Mouse (Mus musculus) hindbrain, embryonic 15.5 days (tissue): Measurements from ENCODE around the gene Fbxw5. TPM values are rescaled to one million over a fixed set of nuclear protein-coding genes. Genes with fewer than 3 reads are reported as not detected.
"Not testable (repeated sequence)": the region's sequence is repeated elsewhere in the genome, so short reads cannot be mapped to it uniquely, and the experiment has no call there.

Experiments used
- ATAC-seq: fragments of 200-750 bp; cut with Nextera tagmentation; 2 replicates; pipeline ENCODE4 v1.8.0; 2017; ENCODE audit warnings: low read depth, moderate number of reproducible peaks, moderate TSS enrichment; ENCODE audit not compliant: low FRiP score
- H3K27ac ChIP-seq: fragments of 300-500 bp; sonication (generic); replicated peaks from 2 replicates; pipeline ENCODE4 v1.5.1; 2015; ENCODE audit warnings: mild to moderate bottlenecking, inconsistent platforms
- H3K27me3 ChIP-seq: fragments of 300-500 bp; sonication (generic); 2 replicates; pipeline ENCODE4 v1.6.1; 2015; ENCODE audit warnings: control low read depth, inconsistent platforms
- H3K36me3 ChIP-seq: fragments of 300-500 bp; sonication (generic); 2 replicates; pipeline ENCODE4 v1.6.1; 2015; ENCODE audit warnings: control low read depth, inconsistent platforms
- H3K4me1 ChIP-seq: fragments of 300-500 bp; sonication (generic); replicated peaks from 2 replicates; pipeline ENCODE4 v1.6.1; 2015; ENCODE audit warnings: control low read depth, inconsistent platforms
- H3K4me2 ChIP-seq: fragments of 300-500 bp; sonication (generic); 2 replicates; pipeline ENCODE4 v1.6.1; 2015; ENCODE audit warnings: moderate library complexity, mild to moderate bottlenecking, inconsistent platforms
- H3K4me3 ChIP-seq: fragments of 300-500 bp; sonication (generic); 2 replicates; pipeline ENCODE4 v1.5.1; 2015; ENCODE audit warnings: mild to moderate bottlenecking, inconsistent platforms
- H3K9ac ChIP-seq: fragments of 300-500 bp; sonication (generic); 2 replicates; pipeline ENCODE4 v1.6.1; 2015; ENCODE audit warnings: inconsistent platforms
- H3K9me3 ChIP-seq: fragments of 300-500 bp; sonication (generic); 2 replicates; pipeline ENCODE4 v1.6.1; 2016; ENCODE audit warnings: control low read depth, inconsistent platforms
- WGBS: fragments of 180-500 bp; shearing (Covaris S2); methylation state at CpG from one replicate; pipeline ENCODE4 v1.1.7; 2015; 5-methylcytosine and 5-hydroxymethylcytosine counted together
- polyA plus RNA-seq: library from polyadenylated mRNA; unstranded; fragments of >200 nt; fragmentation: Nextera tagmentation; extraction: Ambion mirVana; gene quantifications from 2 replicates; pipeline ENCODE4 v1.2.1, GENCODE M21; 2015

The Fbxw5 gene
- polyA plus RNA-seq, 1 experiment from 2014 or later: 143 TPM

DNA sequence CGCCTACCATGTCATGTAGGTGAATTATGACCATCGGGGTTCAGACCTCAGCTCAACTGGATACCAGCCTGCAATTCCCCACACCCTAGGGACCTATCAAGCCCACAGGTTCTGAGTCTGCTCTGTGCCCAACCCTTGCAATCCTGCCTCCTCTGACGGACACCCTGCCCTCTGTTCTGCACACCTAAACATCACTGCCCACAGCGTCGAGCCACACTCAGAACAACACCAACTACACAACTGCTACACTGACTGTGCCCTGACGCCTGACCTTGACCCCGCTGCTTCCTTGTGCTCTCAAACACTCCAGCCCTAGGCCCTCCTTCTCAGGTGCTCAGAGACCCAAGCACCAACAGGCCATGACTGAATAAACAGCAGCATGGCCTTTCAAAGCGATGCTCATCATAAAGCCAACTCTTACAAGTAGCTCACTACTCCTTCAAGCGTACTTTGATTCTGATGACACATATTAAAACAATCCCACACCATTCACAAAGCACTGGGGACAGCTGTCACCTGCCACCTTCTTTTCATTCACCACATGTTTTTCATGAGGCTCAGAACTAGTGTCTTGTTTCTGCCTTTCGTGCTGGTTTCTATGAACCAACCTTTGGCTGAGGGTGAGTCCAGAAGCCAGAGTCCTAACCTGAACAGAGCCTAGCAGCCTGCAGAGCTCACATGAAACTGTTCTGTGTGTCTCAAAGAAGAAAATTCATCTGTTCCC is 41.3 kb downstream of the Fbxw5 start:
- Histone ChIP-seq H3K4me2 (no peak overlapping the region), H3K9ac (no peak overlapping the region), H3K27me3 (no peaks in the 10 kb centered on the region), H3K4me1 (peaks cover 10% of the 10 kb centered on the region), H3K9me3 (no peaks in the 10 kb centered on the region), H3K27ac (no peak overlapping the region), H3K4me3 (no peak overlapping the region), H3K36me3 (no peaks in the 10 kb centered on the region)
- 85% methylated on average over 10 of the region's 10 CpGs for WGBS
- no peak for ATAC-seq

DNA sequence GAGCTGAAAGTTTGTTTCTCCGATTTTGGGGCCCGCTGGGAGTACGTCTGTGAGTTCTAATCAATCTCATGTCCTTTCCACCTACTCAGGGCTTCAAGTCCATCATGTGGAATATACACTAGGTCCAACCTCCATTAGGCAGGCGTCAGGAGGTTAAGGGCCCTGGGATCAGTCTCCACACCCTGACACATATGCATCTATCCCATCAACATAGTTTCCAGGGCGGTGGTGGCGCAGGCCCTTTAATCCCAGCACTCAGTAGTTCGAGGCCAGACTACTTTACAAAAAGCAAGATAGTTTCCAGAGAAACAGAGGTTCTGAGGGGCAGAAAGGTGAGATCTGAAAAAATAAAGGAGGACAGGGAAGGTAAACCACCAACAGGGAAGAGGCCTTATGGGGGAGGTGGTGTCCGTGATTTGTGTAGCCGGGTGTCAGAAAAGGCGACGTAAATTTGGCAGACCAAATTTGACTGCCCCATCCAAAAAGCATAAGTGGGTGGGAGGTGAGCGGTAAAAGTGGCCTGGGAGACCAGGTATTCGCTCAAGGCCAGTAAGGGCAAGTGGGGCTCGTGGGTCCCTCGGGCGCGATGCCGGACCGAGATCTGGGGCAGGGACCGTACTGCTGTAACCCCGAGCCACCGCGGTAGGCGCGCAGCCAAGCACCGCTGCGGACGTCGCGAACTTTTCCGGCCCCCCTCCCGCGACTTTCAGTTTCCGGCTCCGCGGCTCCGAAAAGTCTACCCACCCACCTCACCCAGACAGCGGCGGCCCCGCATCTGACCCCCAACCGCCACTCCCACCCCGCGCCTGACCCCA is 45.7 kb downstream of the Fbxw5 start:
- Histone ChIP-seq H3K9ac (peak overlapping the region; percentile 61), H3K4me3 (peak overlapping the region; percentile 67), H3K27me3 (no peaks in the 10 kb centered on the region), H3K4me1 (peaks cover 15% of the 10 kb centered on the region), H3K36me3 (no peaks in the 10 kb centered on the region), H3K9me3 (no peaks in the 10 kb centered on the region), H3K27ac (peak overlapping the region; percentile 35; the same call in 1 of the 2 replicates), H3K4me2 (peak overlapping the region; percentile 87)
- WGBS: 9% methylated on average over 43 of the region's 43 CpGs
- no peak; the same call in 1 of the 2 replicates for ATAC-seq

DNA sequence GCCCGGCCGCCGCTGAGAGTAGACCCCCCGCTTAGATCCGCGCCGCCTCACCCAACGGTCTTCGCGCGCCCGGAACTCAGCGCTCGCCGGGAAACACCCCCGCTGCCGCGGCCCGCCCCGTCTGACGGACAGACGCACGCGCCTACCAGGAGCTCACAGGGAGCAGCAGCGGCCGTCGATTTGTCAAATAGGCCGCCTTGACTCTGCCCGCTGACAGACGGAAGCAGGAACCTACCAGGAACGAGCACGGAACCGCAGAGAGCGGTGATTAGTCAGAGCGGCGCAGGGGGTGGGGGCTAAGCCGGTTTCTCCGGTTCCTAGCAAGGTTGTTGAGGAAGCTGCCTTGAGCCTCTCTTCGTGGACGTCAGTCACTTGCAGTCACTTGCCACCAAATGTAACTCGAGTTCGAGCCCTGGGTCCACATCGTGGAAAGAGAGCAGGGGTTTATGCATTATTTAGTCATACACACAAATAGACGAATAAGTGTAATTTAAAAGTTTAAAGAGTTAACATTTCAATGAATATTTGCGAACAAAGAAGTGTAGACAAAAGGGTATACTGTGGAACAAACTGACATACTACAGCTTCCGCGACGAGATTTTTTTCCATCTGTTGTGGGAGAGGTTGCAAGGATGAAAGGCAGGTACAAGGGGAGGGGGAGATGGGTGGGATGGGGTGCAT is 46.4 kb downstream of the Fbxw5 start, which contains the start of gene Traf2:
TSS of gene Traf2 (minus strand) at position 130 of the 681 bp plus-strand sequence.
- peak; percentile 100 for ATAC-seq
- peaks cover 15% of the 10 kb centered on the region for H3K4me1 ChIP-seq
- H3K9me3 ChIP-seq: no peaks in the 10 kb centered on the region
- H3K4me3 ChIP-seq: peak within 1 kb of the TSS; percentile 67
- H3K27ac ChIP-seq: peak within 1 kb of the TSS; percentile 35; the same call in 1 of the 2 replicates
- peak within 1 kb of the TSS; percentile 61 for H3K9ac ChIP-seq
- no peaks in the 10 kb centered on the region for H3K27me3 ChIP-seq
- WGBS: 3% methylated on average over 47 of the region's 48 CpGs
- H3K36me3 ChIP-seq: no peaks in the 10 kb centered on the region
- peak within 1 kb of the TSS; percentile 87 for H3K4me2 ChIP-seq

DNA sequence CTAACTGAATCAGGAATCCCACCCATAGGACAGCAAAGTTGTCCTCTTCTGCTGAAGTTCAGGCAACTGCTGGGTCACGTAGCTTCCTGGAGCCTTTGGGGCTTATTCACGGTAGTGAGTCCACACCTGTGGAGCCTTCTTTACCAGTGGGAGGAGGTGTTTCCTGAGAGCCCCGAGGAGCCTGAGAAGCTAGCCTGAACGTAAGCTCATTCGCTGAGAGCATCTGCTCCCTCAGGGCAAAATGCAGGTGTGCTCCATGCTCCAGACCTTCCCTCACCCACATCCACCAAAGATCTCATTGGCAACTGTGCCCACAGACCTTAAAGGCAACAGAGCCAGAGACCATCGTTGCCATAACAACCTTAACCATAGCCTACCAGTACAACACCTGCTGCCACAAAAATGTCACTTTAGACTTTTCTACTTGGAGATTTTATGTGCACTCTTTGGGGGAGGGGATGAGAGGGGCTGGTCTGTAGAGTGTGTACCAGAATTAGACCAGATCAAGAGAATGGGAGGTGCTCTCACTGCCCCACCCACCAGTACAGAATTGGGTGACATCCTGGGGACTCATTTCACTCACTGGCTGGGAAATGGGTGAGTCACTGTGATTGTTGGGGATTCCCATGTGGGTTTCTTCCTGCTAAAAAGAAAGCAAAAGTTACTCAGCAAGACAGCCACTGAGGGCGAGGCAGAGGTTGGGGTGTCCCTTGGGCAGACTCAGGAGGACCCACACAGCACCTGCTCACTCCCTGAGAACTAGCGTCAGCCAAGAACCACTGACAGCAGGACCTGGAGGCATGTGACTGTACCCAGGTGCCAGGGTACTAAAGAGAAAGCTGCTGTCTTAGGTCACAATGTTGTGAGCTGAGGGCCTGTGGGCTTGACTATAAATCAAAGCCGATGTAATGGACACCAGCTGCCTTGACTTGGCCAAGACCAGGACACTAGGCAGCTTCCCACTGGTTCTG is 48.8 kb downstream of the Fbxw5 start:
- no peak overlapping the region for H3K4me3 ChIP-seq
- H3K9ac ChIP-seq: no peak overlapping the region
- no peaks in the 10 kb centered on the region for H3K36me3 ChIP-seq
- no peak overlapping the region for H3K27ac ChIP-seq
- 79% methylated on average over 9 of the region's 9 CpGs for WGBS
- H3K4me2 ChIP-seq: no peak overlapping the region
- H3K4me1 ChIP-seq: peaks cover 15% of the 10 kb centered on the region
- H3K27me3 ChIP-seq: no peaks in the 10 kb centered on the region
- no peak for ATAC-seq
- no peaks in the 10 kb centered on the region for H3K9me3 ChIP-seq

DNA sequence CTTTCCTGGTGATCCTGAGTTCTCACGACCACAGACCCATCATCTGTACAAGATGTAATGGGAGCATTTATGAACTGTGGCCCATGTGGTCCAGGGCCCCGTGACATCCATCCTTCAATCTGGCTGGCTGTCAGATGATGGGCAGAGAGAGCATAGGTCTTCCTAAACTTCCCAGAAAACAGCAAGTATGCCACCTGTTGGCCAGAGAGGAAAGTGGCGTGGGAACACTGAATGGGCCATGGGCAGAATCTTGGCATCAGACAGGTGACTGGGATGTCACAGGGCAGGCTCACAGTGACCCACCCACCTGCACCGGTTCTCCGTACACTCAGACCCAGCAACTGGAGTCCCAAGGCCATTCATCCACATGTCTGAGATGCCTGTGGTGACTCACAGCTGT is 50.6 kb downstream of the Fbxw5 start:
- Histone ChIP-seq H3K4me1 (peaks cover 7% of the 10 kb centered on the region), H3K4me3 (no peak overlapping the region), H3K9ac (no peak overlapping the region), H3K27ac (no peak overlapping the region), H3K27me3 (no peaks in the 10 kb centered on the region), H3K9me3 (no peaks in the 10 kb centered on the region), H3K36me3 (no peaks in the 10 kb centered on the region), H3K4me2 (no peak overlapping the region)
- ATAC-seq: no peak
- whole genome bisulfite sequencing: 40% methylated on average over 5 of the region's 5 CpGs

DNA sequence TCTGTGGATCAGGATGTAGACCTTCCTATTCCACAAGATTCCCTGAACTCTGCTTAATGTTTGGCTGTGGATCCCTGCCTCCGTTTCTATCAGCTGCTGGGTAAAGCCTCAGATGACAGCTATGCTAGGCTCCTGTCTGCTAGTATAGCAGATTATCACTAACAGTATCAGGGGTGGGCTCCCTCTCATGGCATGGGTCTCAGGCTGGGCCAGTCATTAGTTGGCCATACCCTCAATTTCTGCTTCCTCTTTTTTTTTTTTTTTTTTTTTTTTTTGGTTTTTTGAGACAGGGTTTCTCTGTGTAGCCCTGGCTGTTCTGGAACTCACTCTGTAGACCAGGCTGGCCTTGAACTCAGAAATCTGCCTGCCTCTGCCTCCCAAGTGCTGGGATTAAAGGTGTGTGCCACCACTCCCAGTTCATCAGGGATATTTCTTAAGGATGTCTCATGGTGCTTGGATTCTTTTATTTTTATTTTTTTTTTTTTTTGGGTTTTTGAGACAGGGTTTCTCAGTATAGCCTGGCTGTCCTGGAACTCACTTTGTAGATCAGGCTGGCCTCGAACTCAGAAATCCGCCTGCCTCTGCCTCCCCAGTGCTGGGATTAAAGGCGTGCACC is 52.7 kb downstream of the Fbxw5 start:
- not testable (repeated sequence) for H3K27ac ChIP-seq, H3K9ac ChIP-seq, H3K27me3 ChIP-seq, H3K4me2 ChIP-seq, H3K9me3 ChIP-seq, ATAC-seq, H3K4me3 ChIP-seq, H3K36me3 ChIP-seq
- 93% methylated on average over 4 of the region's 4 CpGs for WGBS
- H3K4me1 ChIP-seq: peaks cover 12% of the 10 kb centered on the region

Other genes with a start within 250 kb of the Fbxw5 start
- 13.4 and 13.8 TPM in 2 replicates for gene Tmem203, start 245.3 kb upstream of the Fbxw5 start, polyA plus RNA-seq
- gene Tprn, start 238.1 kb upstream of the Fbxw5 start, polyA plus RNA-seq: 17.1 and 21.5 TPM in 2 replicates
- gene Ssna1, start 228.3 kb upstream of the Fbxw5 start, polyA plus RNA-seq: 171 and 183 TPM in 2 replicates
- gene Anapc2, start 228.3 kb upstream of the Fbxw5 start, polyA plus RNA-seq: 139 and 143 TPM in 2 replicates
- not detected in 2 replicates for gene Tmem210, start 212.6 kb upstream of the Fbxw5 start, polyA plus RNA-seq
- gene Lrrc26, start 210.8 kb upstream of the Fbxw5 start, polyA plus RNA-seq: 0.18 TPM in 1 of 2 replicates, not detected in the other
- 58.4 and 61.3 TPM in 2 replicates for gene Grin1, start 181.6 kb upstream of the Fbxw5 start, polyA plus RNA-seq
- 43.6 and 45.2 TPM in 2 replicates for gene Man1b1, start 168.4 kb upstream of the Fbxw5 start, polyA plus RNA-seq
- 24.4 and 24.9 TPM in 2 replicates for gene Dpp7, start 144.4 kb upstream of the Fbxw5 start, polyA plus RNA-seq
- 5.1 and 6.4 TPM in 2 replicates for gene Uap1l1, start 135.1 kb upstream of the Fbxw5 start, polyA plus RNA-seq
- gene Sapcd2, start 128.4 kb upstream of the Fbxw5 start, polyA plus RNA-seq: 11.8 and 13.8 TPM in 2 replicates
- gene Entpd2, start 104.9 kb upstream of the Fbxw5 start, polyA plus RNA-seq: 3.7 and 7.0 TPM in 2 replicates
- gene Npdc1, start 101.4 kb upstream of the Fbxw5 start, polyA plus RNA-seq: 424 and 493 TPM in 2 replicates
- 0.08 TPM in 1 of 2 replicates, not detected in the other for gene Fut7, start 77.5 kb upstream of the Fbxw5 start, polyA plus RNA-seq
- gene Abca2, start 72.0 kb upstream of the Fbxw5 start, polyA plus RNA-seq: 15.0 and 15.1 TPM in 2 replicates
- 3.7 and 4.3 TPM in 2 replicates for gene Clic3, start 43.9 kb upstream of the Fbxw5 start, polyA plus RNA-seq
- gene Paxx, start 39.7 kb upstream of the Fbxw5 start, polyA plus RNA-seq: 109 and 119 TPM in 2 replicates
- gene Ptgds, start 30.7 kb upstream of the Fbxw5 start, polyA plus RNA-seq: 647 and 983 TPM in 2 replicates
- gene Lcn12, start 6.8 kb upstream of the Fbxw5 start, polyA plus RNA-seq: not detected in 2 replicates
- 5.8 and 6.1 TPM in 2 replicates for gene C8g, start 969 bp downstream of the Fbxw5 start, polyA plus RNA-seq
- 16.5 and 19.4 TPM in 2 replicates for gene Traf2, start 46.2 kb downstream of the Fbxw5 start, polyA plus RNA-seq
- gene Edf1, start 57.1 kb downstream of the Fbxw5 start, polyA plus RNA-seq: 375 and 378 TPM in 2 replicates
- 1.6 and 2.1 TPM in 2 replicates for gene Mamdc4, start 74.1 kb downstream of the Fbxw5 start, polyA plus RNA-seq
- 159 and 169 TPM in 2 replicates for gene Phpt1, start 74.5 kb downstream of the Fbxw5 start, polyA plus RNA-seq
- 14.5 and 16.5 TPM in 2 replicates for gene Ajm1, start 81.0 kb downstream of the Fbxw5 start, polyA plus RNA-seq
- gene Rabl6, start 107.8 kb downstream of the Fbxw5 start, polyA plus RNA-seq: 70.0 and 73.5 TPM in 2 replicates
- gene Ccdc183, start 116.9 kb downstream of the Fbxw5 start, polyA plus RNA-seq: 0.27 and 0.45 TPM in 2 replicates
- 47.0 and 57.8 TPM in 2 replicates for gene Tmem141, start 121.3 kb downstream of the Fbxw5 start, polyA plus RNA-seq
- gene Fcna, start 127.3 kb downstream of the Fbxw5 start, polyA plus RNA-seq: 3.7 and 4.6 TPM in 2 replicates
- gene Lcn8, start 152.4 kb downstream of the Fbxw5 start, polyA plus RNA-seq: not detected in 2 replicates
- not detected in 2 replicates for gene Lcn5, start 157.2 kb downstream of the Fbxw5 start, polyA plus RNA-seq
- not detected in 2 replicates for gene Lcn6, start 176.0 kb downstream of the Fbxw5 start, polyA plus RNA-seq
- gene Lcn10, start 182.0 kb downstream of the Fbxw5 start, polyA plus RNA-seq: not detected in 2 replicates
- gene Obp2a, start 199.3 kb downstream of the Fbxw5 start, polyA plus RNA-seq: not detected in 2 replicates
- gene Bmyc, start 206.0 kb downstream of the Fbxw5 start, polyA plus RNA-seq: 149 and 164 TPM in 2 replicates
- gene Obp2b, start 236.3 kb downstream of the Fbxw5 start, polyA plus RNA-seq: not detected in 2 replicates